Comparison of ENCODE assay signal across 18 mouse cellular contexts in genomic region chr19:45949236-45949635, GRCm38 (mm10).
"Had no signal": no experiment of that assay in that cellular context is flagged by ENCODE, and none has a peak within 500 bp of the region (broad histone marks: within the 10 kb centered on the region; RNA-seq: fewer than 3 reads in every experiment).

No protein-coding gene starts in this region.

- H3K27me3 ChIP-seq: midbrain, embryonic 12.5 days; neural tube, embryonic 13.5 days; neural tube, embryonic 15.5 days had no signal

- H3K27ac ChIP-seq: midbrain, embryonic 10.5 days; midbrain, embryonic 12.5 days; neural tube, embryonic 13.5 days; neural tube, embryonic 15.5 days had no signal

- H3K4me1 ChIP-seq: midbrain, embryonic 10.5 days; midbrain, embryonic 12.5 days; neural tube, embryonic 13.5 days; neural tube, embryonic 15.5 days had no signal

- DNase-seq: lung, adult 18-20 months; lung, embryonic 14.5 days; lung, postnatal 10 days; lung, postnatal 4 days; midbrain, embryonic 14.5 days; retina, postnatal 1 day; right cerebral cortex, adult 18-20 months; right cerebral cortex, postnatal 25 days; right cerebral cortex, postnatal 4 days; spleen, adult 18-20 months; thymus, adult 18-20 months; thymus, postnatal 14 days; thymus, postnatal 36 days had no signal

- H3K9ac ChIP-seq: lung, embryonic 14.5 days; midbrain, embryonic 12.5 days; neural tube, embryonic 13.5 days; neural tube, embryonic 15.5 days had no signal

- H3K4me3 ChIP-seq: midbrain, embryonic 10.5 days; midbrain, embryonic 12.5 days; myocyte; neural tube, embryonic 13.5 days; neural tube, embryonic 15.5 days had no signal
